Mouse (Mus musculus) bone marrow macrophage, adult 2 months (primary cell): ENCODE measurements around the gene Thsd4.

Source experiments
- CTCF ChIP-seq: IDR thresholded peaks from 2 replicates; pipeline ENCODE4 v1.5.1; 2012; ENCODE audit warnings: low read depth, mild to moderate bottlenecking, low read length, moderate library complexity
- POLR2A ChIP-seq: IDR thresholded peaks from 2 replicates; pipeline ENCODE4 v1.6.1; 2012; ENCODE audit warnings: mild to moderate bottlenecking, low read depth, low read length, borderline replicate concordance

GRCm38 (mm10) chr9:60335455-60335854 lies 186.4 kb downstream of the Thsd4 start:
- TF ChIP-seq POLR2A (no peak), CTCF (no peak)
